Mouse (Mus musculus) layer of hippocampus, adult 9-11 months (tissue): ENCODE data around the gene Dppa5a.
"Not testable (repeated sequence)": the region's sequence is repeated elsewhere in the genome, so short reads cannot be mapped to it uniquely, and the experiment has no call there.

ENCODE experiments used
- DNase-seq: peaks from one replicate; pipeline ENCODE4 v3.0.0; 2022

Gene Dppa5a

DNA sequence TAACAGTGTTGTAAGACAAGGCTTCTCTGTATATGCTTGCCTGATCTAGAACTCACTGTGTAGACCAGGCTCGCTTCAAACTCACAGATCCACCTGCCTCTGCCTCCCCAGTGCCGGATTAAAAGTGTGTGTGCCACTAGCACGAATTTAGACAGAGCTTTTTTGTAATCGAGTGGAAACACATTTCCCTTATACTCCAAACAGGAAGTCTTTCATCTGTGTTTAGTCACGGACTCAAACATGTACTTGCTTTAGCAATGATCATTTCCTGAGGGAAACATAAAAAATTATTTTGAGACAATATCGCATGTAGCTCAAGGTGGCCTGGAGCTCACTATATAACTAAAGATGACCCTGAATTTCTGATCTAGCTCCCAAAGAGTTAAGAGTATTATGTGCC is 4.6 kb downstream of the Dppa5a start:
- DNase-seq: no peak

DNA sequence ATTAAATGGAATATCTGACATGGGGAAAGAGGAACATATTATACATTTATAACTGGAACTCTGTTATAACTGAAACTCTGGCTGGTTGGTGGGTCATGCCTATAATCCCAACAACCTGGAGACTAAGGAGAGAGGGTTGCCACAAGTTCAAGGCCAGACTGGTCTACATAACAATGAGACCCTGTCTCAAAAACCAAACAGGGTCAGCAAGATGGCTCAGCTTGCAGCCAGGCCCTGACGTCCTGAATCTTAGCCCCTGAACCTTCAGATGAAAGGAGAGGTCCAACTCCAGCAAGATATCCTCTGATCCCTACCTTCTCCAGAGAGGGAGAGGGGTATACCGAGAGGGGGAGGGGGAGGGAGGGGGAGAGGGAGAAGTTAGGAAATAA is 7.5 kb downstream of the Dppa5a start:
- DNase-seq: no peak

DNA sequence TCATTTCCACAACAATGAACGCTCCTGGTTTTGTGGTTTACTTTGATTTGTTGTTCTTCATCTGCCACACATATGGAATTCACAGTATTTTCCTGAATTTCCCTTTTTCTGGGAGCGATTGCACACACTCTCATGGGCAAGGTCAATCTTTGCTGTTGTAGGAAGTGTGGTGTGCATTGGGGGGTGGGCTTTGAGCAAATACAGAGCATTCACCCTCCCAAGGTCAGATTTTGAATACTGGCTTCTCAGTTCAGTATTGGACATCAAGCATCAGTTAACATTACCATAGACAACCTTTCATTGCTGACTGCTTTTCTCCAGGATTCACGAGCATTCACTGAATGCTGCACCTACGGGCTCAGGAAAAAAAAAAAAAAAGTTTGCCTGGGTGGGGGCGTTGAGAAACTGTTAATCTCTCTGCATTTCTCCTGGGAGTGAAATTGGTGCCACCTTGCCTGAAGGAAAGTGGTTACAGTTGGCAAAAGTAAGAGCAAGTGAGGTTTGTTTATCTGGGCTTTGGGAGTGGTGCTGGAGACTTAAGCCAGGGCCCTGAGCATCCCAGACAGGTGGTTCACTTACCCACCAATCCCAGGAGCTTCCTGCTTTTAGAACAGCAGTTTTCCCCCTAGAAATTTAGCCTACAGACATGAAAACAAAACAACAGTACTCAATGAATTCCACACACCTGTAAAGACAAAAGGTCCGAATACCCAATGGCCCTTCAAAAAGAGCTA is 8.1 kb downstream of the Dppa5a start:
- DNase-seq: no peak

DNA sequence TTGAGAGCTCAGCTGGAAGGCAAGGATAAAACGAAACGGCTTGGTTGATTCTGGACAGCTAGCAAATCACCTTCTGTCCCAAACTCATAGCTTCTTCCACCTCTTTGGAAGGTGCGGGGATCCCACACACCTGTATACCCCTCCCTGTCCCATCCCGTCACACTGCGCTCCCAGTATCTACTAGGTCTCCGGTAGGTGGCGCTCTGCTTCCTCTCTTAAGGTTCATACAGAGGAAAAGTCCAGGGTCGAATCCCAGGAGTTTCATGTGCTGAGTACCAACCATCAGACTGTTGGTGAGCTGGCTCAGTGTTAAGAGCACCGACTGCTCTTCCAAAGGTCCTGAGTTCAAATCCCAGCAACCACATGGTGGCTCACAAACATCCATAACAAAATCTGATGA is 9.9 kb downstream of the Dppa5a start:
- peak; percentile 14 for DNase-seq

DNA sequence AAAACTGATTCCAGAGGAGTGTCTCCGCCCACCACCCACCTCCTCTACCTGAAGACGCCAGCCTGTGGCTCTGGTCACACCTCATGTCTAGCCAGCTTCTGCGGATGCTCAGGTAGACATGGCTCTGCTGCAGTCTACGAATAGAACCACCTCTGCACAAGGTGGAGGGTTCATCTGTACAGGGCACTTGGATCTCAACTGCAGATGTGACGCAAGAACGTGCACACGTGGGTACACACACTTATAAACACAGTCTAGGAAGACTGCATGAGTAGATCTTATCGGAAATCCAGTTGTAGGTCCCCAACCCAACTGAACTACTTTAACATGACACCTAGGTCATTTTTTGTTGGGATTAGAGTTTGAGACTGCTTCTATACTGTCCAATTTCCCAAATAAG is 12.4 kb downstream of the Dppa5a start, which contains the start of gene Gsta2:
Gene Gsta2 (minus strand): TSS at position 178 of the 400 bp plus-strand sequence.
- no peak for DNase-seq

DNA sequence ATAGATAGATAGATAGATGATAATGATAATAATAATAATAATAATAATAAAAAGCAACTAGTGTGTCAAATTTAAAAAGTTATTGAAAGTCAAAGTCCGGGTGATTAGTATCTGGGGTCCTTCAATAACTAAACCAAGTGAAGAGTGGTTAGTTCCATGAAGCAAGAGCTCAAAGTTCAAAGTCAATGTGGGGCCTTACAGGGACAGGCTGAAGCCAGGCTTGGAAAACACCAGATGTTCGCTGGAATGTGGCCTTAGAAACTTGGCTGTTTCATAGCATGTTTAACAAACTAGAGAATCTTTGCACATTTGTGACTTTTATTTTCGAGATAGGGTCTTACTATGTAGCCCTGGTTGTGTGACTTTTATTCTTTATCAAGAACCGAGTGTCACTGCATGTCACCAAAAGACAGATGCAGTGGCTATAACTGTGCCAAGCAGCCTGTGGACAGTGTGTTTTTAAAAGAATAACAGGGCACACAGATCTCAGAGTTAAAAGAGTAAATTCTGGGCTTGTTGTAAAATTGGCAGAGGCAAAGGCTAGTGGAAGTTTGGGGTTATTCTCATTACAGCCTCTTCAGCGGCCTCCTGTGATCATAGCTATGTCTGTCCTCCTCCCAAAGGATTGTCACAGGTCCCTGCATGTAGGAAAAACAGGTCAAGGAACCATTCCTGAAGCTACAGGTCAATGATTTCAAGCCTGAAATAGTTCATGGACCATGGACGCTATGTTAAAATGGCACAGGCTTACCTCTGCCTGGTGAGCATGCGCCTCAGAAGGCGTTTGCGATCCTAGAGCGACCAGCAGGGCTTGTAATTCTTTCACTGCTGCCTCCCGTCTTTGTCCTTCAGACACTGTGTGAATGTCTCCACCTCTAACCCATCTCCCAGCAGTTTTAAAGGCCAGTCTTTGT is 13.1 kb downstream of the Dppa5a start:
- no peak for DNase-seq

DNA sequence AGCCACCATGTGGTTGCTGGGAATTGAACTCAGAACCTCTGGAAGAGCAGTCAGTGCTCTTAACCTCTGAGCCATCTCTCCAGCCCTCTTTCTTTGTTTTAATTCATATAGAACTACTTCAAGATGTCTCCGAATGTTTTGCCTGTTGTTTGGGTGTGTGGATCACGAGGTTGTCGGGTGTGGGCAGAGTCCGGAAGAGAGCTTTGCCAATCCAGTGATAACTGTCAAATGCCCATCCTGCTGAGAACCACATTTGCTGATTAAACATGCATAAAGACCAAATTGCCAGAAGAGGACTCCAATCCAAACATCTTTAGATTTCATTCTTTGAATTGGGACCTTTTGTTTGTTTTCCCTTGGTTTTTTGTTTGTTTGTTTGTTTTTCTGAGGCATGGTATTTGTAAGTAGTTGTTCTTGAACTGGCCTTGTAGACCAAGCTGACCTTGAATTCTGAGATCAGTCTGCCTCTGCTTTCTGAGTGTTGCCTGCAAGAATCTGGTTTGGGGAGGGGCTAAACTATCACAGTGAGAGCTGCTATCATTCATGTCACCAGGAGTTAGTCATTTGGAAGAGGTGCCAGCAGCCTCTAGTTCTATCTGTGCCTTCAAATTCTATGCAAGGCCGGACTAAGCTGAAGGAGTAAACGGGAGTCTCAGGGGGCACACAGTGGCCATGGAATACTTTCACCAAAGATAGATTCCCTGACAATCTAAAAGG is 16.3 kb downstream of the Dppa5a start:
- DNase-seq: no peak

DNA sequence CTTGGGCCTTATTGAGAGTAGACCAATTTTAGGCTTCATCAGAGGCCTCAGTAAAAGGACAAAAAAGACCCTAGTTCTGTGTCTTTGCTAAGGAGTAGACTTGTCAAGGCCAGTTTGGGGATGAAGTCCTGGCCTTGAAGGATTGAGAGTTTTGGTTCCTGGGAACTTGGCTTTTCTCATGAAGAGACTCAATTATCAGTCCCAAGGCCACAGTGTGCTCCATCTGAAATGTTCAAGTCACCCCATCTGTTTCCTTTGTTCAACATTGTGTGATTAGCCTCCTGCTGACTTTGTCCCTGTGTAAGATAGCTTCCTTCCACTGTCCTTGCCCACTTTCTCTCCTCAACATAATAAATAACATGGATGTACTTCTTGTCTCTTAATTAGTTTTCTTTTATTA is 18.0 kb downstream of the Dppa5a start:
- not testable (repeated sequence) for DNase-seq

DNA sequence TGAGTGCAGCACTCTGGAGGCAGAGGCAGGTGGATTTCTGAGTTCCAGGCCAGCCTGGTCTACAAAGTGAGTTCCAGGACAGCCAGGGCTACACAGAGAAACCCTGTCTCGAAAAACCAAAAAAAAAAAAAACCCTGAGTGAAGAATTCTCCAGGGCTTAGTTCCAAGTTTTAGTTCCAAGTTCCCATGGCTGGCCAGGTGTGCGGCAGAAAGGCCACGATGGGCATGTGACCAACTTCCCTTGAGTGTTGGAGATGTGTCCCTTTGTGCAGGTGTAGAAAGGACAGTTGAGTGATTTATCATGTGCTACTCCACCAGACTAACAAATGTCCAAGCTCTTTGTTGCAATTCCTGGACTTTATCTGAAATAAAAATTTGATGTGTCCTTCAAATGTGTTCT is 18.8 kb downstream of the Dppa5a start:
- DNase-seq: not testable (repeated sequence)

DNA sequence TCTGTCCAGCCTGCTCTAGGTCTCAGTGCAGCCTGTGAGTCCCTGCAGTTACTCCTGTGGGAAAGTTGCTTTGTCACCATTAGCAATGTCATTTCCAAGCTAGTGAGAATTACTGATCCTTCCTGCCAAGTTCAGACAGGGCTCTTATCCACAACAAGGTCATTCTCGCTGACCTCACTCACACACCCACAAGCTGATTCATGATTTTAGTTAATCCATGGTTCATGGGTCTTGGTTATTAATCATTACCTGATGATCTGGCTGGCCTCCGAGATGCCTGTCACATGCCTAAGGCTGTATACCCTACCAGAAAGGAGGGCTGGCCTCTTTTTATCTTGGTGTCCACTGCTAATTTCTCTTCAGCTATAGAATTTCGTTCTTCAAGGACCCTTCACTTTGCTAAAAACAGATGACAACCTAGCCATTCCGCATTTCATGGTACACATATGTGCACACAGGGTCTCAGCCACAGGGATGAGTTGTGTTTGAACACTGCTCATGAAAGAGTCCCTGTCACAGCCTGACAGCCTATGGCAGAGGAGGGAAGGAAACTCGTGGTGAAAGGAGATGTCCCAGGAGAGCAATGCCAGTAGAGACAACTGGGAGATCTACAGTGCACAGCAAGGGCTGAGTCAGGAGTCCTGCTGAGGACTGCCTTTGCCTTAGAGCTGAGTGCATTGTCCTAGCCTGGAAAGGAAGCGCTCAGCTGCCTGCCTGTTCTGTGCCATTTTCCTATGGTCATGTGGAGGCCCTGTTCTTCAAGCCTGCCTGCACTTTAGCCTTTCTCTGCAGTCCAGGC is 19.6 kb downstream of the Dppa5a start:
- not testable (repeated sequence) for DNase-seq

DNA sequence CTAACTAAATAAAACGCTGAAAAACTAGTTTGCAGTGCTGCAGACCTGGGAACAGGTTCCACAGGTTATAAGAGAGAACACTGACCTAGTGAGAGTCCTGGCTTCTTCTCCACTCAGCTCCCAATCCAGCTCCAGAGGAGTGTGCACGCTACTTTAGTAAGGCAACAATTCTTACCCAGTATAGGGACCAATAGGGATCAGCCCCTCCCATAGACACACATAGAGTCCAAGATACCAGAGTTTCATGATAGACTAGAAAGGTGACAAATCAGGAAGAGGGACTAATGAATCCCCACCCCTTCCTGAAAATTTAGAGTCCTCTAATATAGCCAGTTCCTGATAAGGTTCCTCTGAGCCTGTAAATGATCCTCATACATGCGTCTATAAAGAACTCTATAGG is 21.0 kb downstream of the Dppa5a start:
- no peak for DNase-seq

DNA sequence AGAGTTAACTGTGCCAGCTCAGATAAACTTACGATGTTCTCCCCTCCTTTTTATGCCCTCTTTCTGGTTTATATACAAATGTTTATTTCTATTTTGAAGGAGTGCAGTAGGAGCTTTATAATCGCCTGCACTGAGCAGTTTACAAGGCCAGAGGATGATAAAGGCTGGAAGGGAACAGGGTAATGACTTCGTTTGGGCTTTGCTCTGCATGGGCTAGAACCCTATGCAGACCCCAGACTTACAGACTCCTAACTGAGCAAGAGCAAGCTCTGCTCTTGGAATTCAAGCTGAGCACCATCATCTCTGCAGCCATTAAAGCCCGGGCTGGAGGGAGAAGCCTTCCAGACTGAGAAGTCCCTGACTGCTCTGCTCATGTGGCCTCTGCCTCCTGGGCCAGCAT is 22.7 kb downstream of the Dppa5a start:
- DNase-seq: not testable (repeated sequence)

DNA sequence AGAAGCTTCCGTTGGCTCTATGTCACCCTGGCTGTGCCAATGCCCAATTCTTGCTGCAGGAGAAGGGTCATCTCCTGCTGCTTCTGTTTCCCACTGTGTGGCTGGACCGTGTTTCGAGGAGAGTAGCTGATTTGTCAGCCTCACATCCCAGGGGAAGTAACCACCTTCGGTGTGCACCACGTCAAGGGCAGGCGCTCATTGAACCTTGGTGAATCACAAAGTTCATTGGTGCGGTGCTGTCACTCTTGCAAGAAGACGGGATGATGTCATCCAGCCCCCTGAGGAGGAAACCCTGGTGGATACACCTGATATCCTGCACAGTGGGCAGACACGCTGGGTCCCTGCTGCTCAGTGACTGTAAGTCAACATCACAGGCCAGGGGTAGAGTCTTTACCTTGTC is 24.9 kb downstream of the Dppa5a start:
- DNase-seq: not testable (repeated sequence)

DNA sequence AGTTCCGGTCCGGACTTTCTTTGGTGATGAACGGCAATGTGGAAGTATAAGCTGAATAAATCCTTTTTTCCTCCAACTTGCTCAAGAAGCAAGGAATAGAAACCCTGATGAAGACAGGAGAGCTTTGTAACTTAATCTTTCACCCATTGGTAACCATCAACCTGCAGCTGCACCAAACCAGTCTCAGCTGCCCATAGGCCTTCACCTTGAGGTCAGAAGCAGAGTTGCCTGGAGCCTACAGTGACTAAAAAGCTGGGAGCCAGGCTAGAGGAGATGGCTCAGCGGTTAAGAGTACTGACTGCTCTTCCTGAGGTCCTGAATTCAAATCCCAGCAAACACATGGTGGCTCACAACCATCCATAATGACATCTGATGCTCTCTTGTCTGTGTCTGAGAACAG is 25.5 kb downstream of the Dppa5a start:
- DNase-seq: not testable (repeated sequence)

DNA sequence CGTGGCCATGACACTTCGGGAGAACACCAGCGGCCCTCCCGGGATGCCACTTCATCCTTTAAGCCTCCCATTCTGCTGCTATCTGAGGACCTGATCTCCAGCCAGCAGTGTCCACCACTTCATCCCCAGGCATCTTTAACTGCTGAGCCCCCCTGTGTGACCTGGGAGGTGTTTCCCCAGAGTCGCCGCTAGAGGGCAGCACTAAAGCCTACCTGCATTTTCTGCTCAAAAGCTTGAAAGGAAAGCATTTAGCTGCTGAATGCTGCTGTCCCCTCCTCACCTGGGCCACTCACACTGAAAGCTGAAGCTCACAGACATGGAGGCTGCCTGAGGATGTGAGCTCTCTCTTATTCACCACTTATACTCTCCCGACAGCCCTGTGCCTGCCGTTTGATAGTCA is 27.7 kb downstream of the Dppa5a start:
- not testable (repeated sequence) for DNase-seq

DNA sequence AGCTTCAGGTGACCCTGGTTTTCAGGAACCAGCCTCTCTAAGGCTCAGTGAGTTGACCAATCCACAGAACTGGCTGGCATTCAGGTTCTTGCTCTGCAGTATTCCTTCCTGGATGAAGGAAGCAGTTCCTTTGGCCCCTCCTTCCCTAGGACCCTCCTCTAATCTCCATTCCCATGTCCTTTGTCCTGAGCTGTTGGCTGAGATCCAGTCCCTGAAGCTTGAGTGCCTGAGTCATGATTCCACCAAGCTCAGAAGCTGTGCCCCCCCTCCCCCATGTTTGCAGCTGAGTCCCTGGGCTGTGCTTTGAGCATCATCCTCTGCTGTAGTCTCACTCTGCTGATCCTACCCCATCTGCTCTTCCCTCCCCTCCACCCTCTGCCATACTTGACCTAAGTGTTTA is 30.9 kb downstream of the Dppa5a start:
- DNase-seq: not testable (repeated sequence)

DNA sequence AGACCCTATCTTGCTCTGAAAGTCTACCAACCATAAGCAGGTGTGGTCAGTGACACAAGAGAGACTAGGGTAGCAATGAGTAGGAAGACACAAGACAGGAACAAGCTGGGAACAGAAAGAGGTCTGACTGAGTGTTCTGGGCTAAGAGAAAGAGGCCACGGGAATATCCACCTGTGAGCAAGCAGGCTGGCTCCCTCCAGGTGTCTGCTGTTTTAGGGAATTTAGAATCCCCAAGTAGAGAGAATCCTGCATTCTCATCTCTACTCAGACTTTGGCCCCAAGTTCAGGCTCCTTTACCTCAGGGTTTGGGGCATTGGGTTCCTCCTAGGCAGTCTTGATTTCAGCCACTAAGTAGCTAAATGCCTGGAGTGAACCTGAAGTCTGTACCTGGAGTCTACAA is 40.7 kb downstream of the Dppa5a start, which contains the start of gene Omt2b:
Gene Omt2b (plus strand): TSS at position 301 of the 400 bp plus-strand sequence.
- DNase-seq: not testable (repeated sequence)

DNA sequence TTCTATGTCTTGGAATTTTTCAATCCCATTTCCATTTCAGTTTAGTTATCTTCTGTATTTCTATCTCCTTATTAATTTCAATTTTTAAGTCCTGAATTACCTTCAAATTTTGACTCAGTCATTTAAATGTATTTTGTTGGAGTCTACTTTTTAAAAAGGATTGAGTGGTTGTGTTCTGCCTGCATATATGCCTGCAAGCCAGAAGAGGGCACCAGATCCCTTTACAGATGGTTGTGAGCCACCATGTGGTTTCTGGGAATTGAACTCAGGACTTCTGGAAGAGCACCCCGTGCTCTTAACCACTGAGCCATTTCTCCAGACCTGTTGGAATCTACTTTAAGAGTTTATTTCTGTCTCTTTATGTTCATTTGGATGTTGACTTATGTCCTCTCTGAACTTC is 48.5 kb downstream of the Dppa5a start:
- no peak for DNase-seq
